Mouse (Mus musculus) liver, adult 2 months (tissue): ENCODE measurements at regions not wholly inside any gene's neighbourhood (a gene's known extent, or its start where the extent isn't known, plus 50 kb on each side); places are given as distances from the start of the nearest gene placed in this dataset.

Source experiments
- CTCF ChIP-seq: fragments of 200-500 bp; IDR thresholded peaks from 2 replicates; pipeline ENCODE4 v1.5.1; 2011; ENCODE audit warnings: low read depth, low read length, control low read depth
- POLR2A ChIP-seq: fragments of 200-500 bp; IDR thresholded peaks from 2 replicates; pipeline ENCODE4 v1.6.1; 2011; ENCODE audit warnings: low read length, control low read depth; ENCODE audit not compliant: insufficient read depth; ENCODE audit errors: extremely low read depth

- TF ChIP-seq CTCF (no peak), POLR2A (no peak)
Measured at GRCm38 (mm10) chr15:52536594-52536993, 1348.1 kb upstream of the Gm7489 start.
